Mouse (Mus musculus): ENCODE measurements at regions not wholly inside any gene's neighbourhood (a gene's known extent, or its start where the extent isn't known, plus 50 kb on each side); places are given as distances from the start of the nearest gene placed in this dataset.

- no peak for ATAC-seq (replicated peaks; ENCODE audit: insufficient number of reproducible peaks, insufficient read depth, low FRiP score, low read depth)
- H3K9me3 ChIP-seq (replicated peaks): no peaks in the 10 kb centered on the region
- H3K36me3 ChIP-seq: no peaks in the 10 kb centered on the region
- no peaks in the 10 kb centered on the region for H3K4me1 ChIP-seq (replicated peaks)
- no peak overlapping the region for H3K4me2 ChIP-seq
- 79% methylated on average over 14 of the region's 14 CpGs for WGBS
- H3K4me3 ChIP-seq: no peak overlapping the region
- H3K9ac ChIP-seq: no peak overlapping the region
- H3K27me3 ChIP-seq: no peaks in the 10 kb centered on the region
- no peak overlapping the region for H3K27ac ChIP-seq
Measured at GRCm38 (mm10) chr1:77256115-77256842, 258.6 kb downstream of the Epha4 start.

GRCm38 (mm10) chr1:77258730-77259310 lies 256.1 kb downstream of the Epha4 start:
- Histone ChIP-seq H3K27me3 (no peaks in the 10 kb centered on the region), H3K27ac (no peak overlapping the region), H3K4me3 (no peak overlapping the region), H3K4me1 (replicated peaks) (no peaks in the 10 kb centered on the region), H3K4me2 (no peak overlapping the region), H3K9ac (no peak overlapping the region), H3K9me3 (replicated peaks) (no peaks in the 10 kb centered on the region), H3K36me3 (no peaks in the 10 kb centered on the region)
- WGBS: 49% methylated on average over 7 of the region's 7 CpGs
- no peak for ATAC-seq (replicated peaks; ENCODE audit: insufficient number of reproducible peaks, insufficient read depth, low FRiP score, low read depth)

- Histone ChIP-seq H3K4me2 (no peak overlapping the region), H3K27ac (no peak overlapping the region), H3K9ac (no peak overlapping the region), H3K4me3 (no peak overlapping the region), H3K9me3 (replicated peaks) (no peaks in the 10 kb centered on the region), H3K36me3 (no peaks in the 10 kb centered on the region), H3K27me3 (no peaks in the 10 kb centered on the region), H3K4me1 (replicated peaks) (no peaks in the 10 kb centered on the region)
- WGBS: 68% methylated on average over 11 of the region's 11 CpGs
- ATAC-seq (replicated peaks; ENCODE audit: insufficient number of reproducible peaks, insufficient read depth, low FRiP score, low read depth): no peak
Measured at GRCm38 (mm10) chr1:77259789-77260188, 255.1 kb downstream of the Epha4 start.

GRCm38 (mm10) chr1:77261678-77262077 lies 253.2 kb downstream of the Epha4 start:
- 86% methylated on average over 4 of the region's 4 CpGs for WGBS
- no peaks in the 10 kb centered on the region for H3K27me3 ChIP-seq
- H3K4me1 ChIP-seq (replicated peaks): no peaks in the 10 kb centered on the region
- H3K36me3 ChIP-seq: no peaks in the 10 kb centered on the region
- H3K4me3 ChIP-seq: no peak overlapping the region
- H3K4me2 ChIP-seq: no peak overlapping the region
- H3K9ac ChIP-seq: no peak overlapping the region
- no peak for ATAC-seq (replicated peaks; ENCODE audit: insufficient number of reproducible peaks, insufficient read depth, low FRiP score, low read depth)
- H3K27ac ChIP-seq: no peak overlapping the region
- no peaks in the 10 kb centered on the region for H3K9me3 ChIP-seq (replicated peaks)

- Histone ChIP-seq H3K4me2 (no peak overlapping the region), H3K36me3 (no peaks in the 10 kb centered on the region), H3K27me3 (no peaks in the 10 kb centered on the region), H3K4me3 (no peak overlapping the region), H3K9me3 (replicated peaks) (no peaks in the 10 kb centered on the region), H3K9ac (no peak overlapping the region), H3K27ac (no peak overlapping the region), H3K4me1 (replicated peaks) (no peaks in the 10 kb centered on the region)
- 79% methylated on average over 8 of the region's 8 CpGs for WGBS
- ATAC-seq (replicated peaks; ENCODE audit: insufficient number of reproducible peaks, insufficient read depth, low FRiP score, low read depth): no peak
Measured at GRCm38 (mm10) chr1:77265677-77266076, 249.2 kb downstream of the Epha4 start.

GRCm38 (mm10) chr1:77267311-77268003 lies 247.4 kb downstream of the Epha4 start:
- no peaks in the 10 kb centered on the region for H3K4me1 ChIP-seq (replicated peaks)
- no peak overlapping the region for H3K4me2 ChIP-seq
- no peaks in the 10 kb centered on the region for H3K36me3 ChIP-seq
- no peak overlapping the region for H3K4me3 ChIP-seq
- H3K27ac ChIP-seq: no peak overlapping the region
- no peak overlapping the region for H3K9ac ChIP-seq
- no peak for ATAC-seq (replicated peaks; ENCODE audit: insufficient number of reproducible peaks, insufficient read depth, low FRiP score, low read depth)
- H3K27me3 ChIP-seq: no peaks in the 10 kb centered on the region
- WGBS: 74% methylated on average over 4 of the region's 4 CpGs
- H3K9me3 ChIP-seq (replicated peaks): no peaks in the 10 kb centered on the region

GRCm38 (mm10) chr1:77275297-77275696 lies 239.6 kb downstream of the Epha4 start:
- H3K27me3 ChIP-seq: no peaks in the 10 kb centered on the region
- H3K4me2 ChIP-seq: no peak overlapping the region
- H3K4me1 ChIP-seq (replicated peaks): no peaks in the 10 kb centered on the region
- no peaks in the 10 kb centered on the region for H3K9me3 ChIP-seq (replicated peaks)
- H3K27ac ChIP-seq: no peak overlapping the region
- no peaks in the 10 kb centered on the region for H3K36me3 ChIP-seq
- no peak overlapping the region for H3K9ac ChIP-seq
- ATAC-seq (replicated peaks; ENCODE audit: insufficient number of reproducible peaks, insufficient read depth, low FRiP score, low read depth): no peak
- 82% methylated on average over 9 of the region's 9 CpGs for WGBS
- no peak overlapping the region for H3K4me3 ChIP-seq

GRCm38 (mm10) chr1:77279566-77279965 lies 235.3 kb downstream of the Epha4 start:
- Histone ChIP-seq H3K9ac (no peak overlapping the region), H3K4me2 (no peak overlapping the region), H3K4me3 (no peak overlapping the region), H3K36me3 (no peaks in the 10 kb centered on the region), H3K27ac (no peak overlapping the region), H3K4me1 (replicated peaks) (no peaks in the 10 kb centered on the region), H3K9me3 (replicated peaks) (no peaks in the 10 kb centered on the region), H3K27me3 (no peaks in the 10 kb centered on the region)
- 75% methylated on average over 7 of the region's 7 CpGs for WGBS
- no peak for ATAC-seq (replicated peaks; ENCODE audit: insufficient number of reproducible peaks, insufficient read depth, low FRiP score, low read depth)

- 83% methylated on average over 11 of the region's 11 CpGs for WGBS
- no peak overlapping the region for H3K27ac ChIP-seq
- ATAC-seq (replicated peaks; ENCODE audit: insufficient number of reproducible peaks, insufficient read depth, low FRiP score, low read depth): no peak
Measured at GRCm38 (mm10) chr1:77280373-77281038, 234.4 kb downstream of the Epha4 start.

GRCm38 (mm10) chr1:77281741-77282140 lies 233.1 kb downstream of the Epha4 start:
- H3K4me2 ChIP-seq: no peak overlapping the region

More at GRCm38 (mm10) chr1:77280373-77281038, 234.4 kb downstream of the Epha4 start:
- H3K9ac ChIP-seq: no peak overlapping the region
- H3K4me2 ChIP-seq: no peak overlapping the region
- H3K9me3 ChIP-seq (replicated peaks): no peaks in the 10 kb centered on the region
- H3K4me1 ChIP-seq (replicated peaks): no peaks in the 10 kb centered on the region
- no peak overlapping the region for H3K4me3 ChIP-seq
- no peaks in the 10 kb centered on the region for H3K36me3 ChIP-seq
- H3K27me3 ChIP-seq: no peaks in the 10 kb centered on the region

GRCm38 (mm10) chr1:77298713-77299132 lies 216.2 kb downstream of the Epha4 start:
- Histone ChIP-seq H3K4me3 (no peak overlapping the region), H3K27me3 (no peaks in the 10 kb centered on the region), H3K36me3 (no peaks in the 10 kb centered on the region), H3K4me1 (replicated peaks) (no peaks in the 10 kb centered on the region), H3K9ac (no peak overlapping the region), H3K27ac (no peak overlapping the region), H3K4me2 (no peak overlapping the region), H3K9me3 (replicated peaks) (no peaks in the 10 kb centered on the region)
- 50% methylated on average over 4 of the region's 4 CpGs for WGBS
- ATAC-seq (replicated peaks; ENCODE audit: insufficient number of reproducible peaks, insufficient read depth, low FRiP score, low read depth): no peak

More at GRCm38 (mm10) chr1:77281741-77282140, 233.1 kb downstream of the Epha4 start:
- whole genome bisulfite sequencing: 69% methylated on average over 4 of the region's 4 CpGs
- no peak overlapping the region for H3K9ac ChIP-seq
- H3K9me3 ChIP-seq (replicated peaks): no peaks in the 10 kb centered on the region
- H3K4me1 ChIP-seq (replicated peaks): no peaks in the 10 kb centered on the region
- H3K36me3 ChIP-seq: no peaks in the 10 kb centered on the region
- no peaks in the 10 kb centered on the region for H3K27me3 ChIP-seq
- ATAC-seq (replicated peaks; ENCODE audit: insufficient number of reproducible peaks, insufficient read depth, low FRiP score, low read depth): no peak
- H3K27ac ChIP-seq: no peak overlapping the region
- no peak overlapping the region for H3K4me3 ChIP-seq
